ENCODE assay signal across 18 mouse cellular contexts in genomic region chr3:157926761-157927160, GRCm38 (mm10). TPM values are rescaled to one million over a fixed set of nuclear protein-coding genes. Genes with fewer than 3 reads are reported as not detected.
DNase-seq lines count a peak whose midpoint lies in the region; TF ChIP-seq lines count a peak whose summit lies in the region.
"Had no signal": no experiment of that assay in that cellular context is flagged by ENCODE, and none has a peak within 500 bp of the region (broad histone marks: within the 10 kb centered on the region; RNA-seq: fewer than 3 reads in every experiment).

No protein-coding gene starts in this region.

- TF ChIP-seq POLR2A in brain, embryonic 14.5 days (IDR thresholded peaks at IDR 0.05; ENCODE audit: borderline replicate concordance, extremely low read depth, insufficient read depth, insufficient read length, poor library complexity, severe bottlenecking), result no peak

- peak; percentile 39 to 68 for DNase-seq in left cerebral cortex, postnatal 14 days (ENCODE audit: low spot score in 2 of 2)
- no peak for DNase-seq in left cerebral cortex, adult 18-20 months (ENCODE audit: low spot score in 2 of 2)
- peak; percentile 4 for DNase-seq in right cerebral cortex, adult 18-20 months
- no peak for DNase-seq in right cerebral cortex, postnatal 25 days
- peak; percentile 23 for DNase-seq in brain, embryonic 14.5 days (ENCODE audit: low read depth)
- no peak for DNase-seq in adrenal gland, postnatal 25 days
- DNase-seq: adrenal gland, adult 2 months; B cell, adult 2 months; cerebellum, adult 11 months; cerebellum, adult 9-10 months; cerebellum, postnatal 36 days; forebrain, postnatal 0 days; gastrocnemius, postnatal 10 days; heart, postnatal 14 days; kidney, postnatal 4 days; lung, adult 2 months; lung, postnatal 10 days had no signal

- intact Hi-C loops in left cerebral cortex, postnatal 14 days (cut with DNase I), result no loop called here

- no peak for TF ChIP-seq CTCF in brain, embryonic 14.5 days (IDR thresholded peaks at IDR 0.05; ENCODE audit: borderline replicate concordance, extremely low read depth, insufficient read depth, insufficient read length)

RNA-seq across cellular contexts. Expression of gene Cth, which starts 1.9 kb away (rescaled TPM):
- total RNA-seq in left cerebral cortex, postnatal 14 days (2021), result 10 to 100 TPM in 1 of 2 experiments, 1 to 10 TPM in 1; 9.0 to 11.1 TPM
- 1 to 10 TPM; 3.2 to 4.7 TPM for total RNA-seq in left cerebral cortex, adult 18-20 months (2021)
- polyA plus RNA-seq in brain, embryonic 14.5 days (2012; rRNA removed), result 2.7 and 4.3 TPM in 2 replicates
- 43.2 and 45.5 TPM in 2 replicates for total RNA-seq in adrenal gland, postnatal 25 days (2021)
- polyA plus RNA-seq: macrophage had no signal

RNA-seq across cellular contexts. Expression of gene Ankrd13c, which starts 20.3 kb away (rescaled TPM):
- 100 to 1,000 TPM; 122 to 127 TPM for total RNA-seq in left cerebral cortex, postnatal 14 days (2021)
- 10 to 100 TPM; 89.5 to 97.5 TPM for total RNA-seq in left cerebral cortex, adult 18-20 months (2021)
- 24.4 and 29.4 TPM in 2 replicates for polyA plus RNA-seq in brain, embryonic 14.5 days (2012; rRNA removed)
- total RNA-seq in adrenal gland, postnatal 25 days (2021), result 86.7 and 89.8 TPM in 2 replicates

Comparison
In these comparisons a context has a peak if more than half of its experiments do, and no peak if none do; other contexts are left out.
1. DNase-seq: peak in left cerebral cortex, postnatal 14 days (2 of 2), right cerebral cortex, adult 18-20 months (single experiment) and brain, embryonic 14.5 days (single experiment); none in left cerebral cortex, adult 18-20 months (0 of 2), right cerebral cortex, postnatal 25 days (single experiment) and adrenal gland, postnatal 25 days (single experiment).